Mouse (Mus musculus): Measurements from ENCODE around the gene Gbx2.

GRCm38 (mm10) chr1:89885696-89886095, 45.3 kb downstream of the Gbx2 start:
- TF ChIP-seq CTCF (IDR thresholded peaks at IDR 0.05; ENCODE audit: control insufficient read depth, insufficient read depth, insufficient replicate concordance, low read depth, low read length) (no peak), POLR2A (IDR thresholded peaks at IDR 0.05; ENCODE audit: control insufficient read depth, low read depth, low read length) (no peak)
